In the genomic region with DNA sequence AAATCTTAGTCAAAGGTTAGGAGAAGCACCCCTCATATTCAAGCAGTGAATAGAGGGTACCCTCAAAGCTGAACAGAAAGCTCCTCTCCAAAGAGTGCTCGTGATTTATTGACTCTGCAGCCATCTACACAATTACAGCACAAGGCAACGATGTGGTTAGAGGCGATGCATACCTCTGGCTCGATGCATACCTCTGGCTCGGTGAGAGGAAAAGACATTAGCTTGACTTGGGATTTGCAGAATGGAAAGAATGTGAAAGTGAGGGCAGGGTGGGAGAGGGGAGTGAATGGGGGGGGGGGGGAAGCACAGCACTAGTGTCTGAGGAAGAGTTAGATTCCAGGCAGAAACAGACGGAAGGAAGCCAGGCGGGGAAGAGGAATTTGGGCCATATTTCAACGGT, we compare ENCODE assay signal across 14 mouse cellular contexts. TPM values are rescaled to one million over a fixed set of nuclear protein-coding genes. Genes with fewer than 3 reads are reported as not detected.
DNase-seq lines count a peak whose midpoint lies in the region; ATAC-seq and TF ChIP-seq lines count a peak whose summit lies in the region.
"Had no signal": no experiment of that assay in that cellular context is flagged by ENCODE, and none has a peak within 500 bp of the region (broad histone marks: within the 10 kb centered on the region; RNA-seq: fewer than 3 reads in every experiment).

No protein-coding gene starts in this region.

- ATAC-seq in limb, embryonic 13.5 days (ENCODE audit: low FRiP score, low read depth): peak; percentile 91
- no peak for ATAC-seq in hindbrain, embryonic 13.5 days (ENCODE audit: low FRiP score)

- H3K4me3 ChIP-seq in kidney, adult 2 months (ENCODE audit: insufficient read depth, low read depth, low read length): no peak overlapping the region
- H3K4me3 ChIP-seq in embryonic facial prominence, embryonic 10.5 days: no peak overlapping the region
- H3K4me3 ChIP-seq in limb, embryonic 13.5 days: no peak overlapping the region
- no peak overlapping the region for H3K4me3 ChIP-seq in hindbrain, embryonic 13.5 days
- H3K4me3 ChIP-seq: heart, embryonic 15.5 days had no signal

- WGBS in kidney, adult 2 months: 17% methylated on average over 8 of the region's 8 CpGs
- WGBS in embryonic facial prominence, embryonic 10.5 days: 71% methylated on average over 8 of the region's 8 CpGs
- WGBS in limb, embryonic 13.5 days: 30% methylated on average over 8 of the region's 8 CpGs
- WGBS in hindbrain, embryonic 13.5 days: 62% methylated on average over 8 of the region's 8 CpGs

- no peaks in the 10 kb centered on the region for H3K36me3 ChIP-seq in kidney, adult 2 months (ENCODE audit: control insufficient read depth, insufficient read depth, low read length)
- no peaks in the 10 kb centered on the region for H3K36me3 ChIP-seq in embryonic facial prominence, embryonic 10.5 days (replicated peaks)
- no peaks in the 10 kb centered on the region for H3K36me3 ChIP-seq in limb, embryonic 13.5 days
- H3K36me3 ChIP-seq in hindbrain, embryonic 13.5 days: no peaks in the 10 kb centered on the region
- H3K36me3 ChIP-seq: heart, embryonic 15.5 days had no signal

- no peak for DNase-seq in kidney, adult 2 months
- DNase-seq in kidney, adult 18-20 months: no peak
- DNase-seq in 3T3-L1 (ENCODE audit: low read depth, low spot score) (peak; percentile 86), liver (no peak)
- DNase-seq in embryonic facial prominence, embryonic 10.5 days (ENCODE audit: low spot score): no peak
- DNase-seq in thymus, postnatal 10 days (ENCODE audit: low spot score in 2 of 2): no peak
- DNase-seq: adrenal gland, postnatal 10 days; cerebellum, postnatal 14 days had no signal

- peak overlapping the region; percentile 24; the same call in 1 of the 2 replicates for H3K27ac ChIP-seq in kidney, adult 2 months (ENCODE audit: insufficient read depth, low read depth, low read length)
- peak overlapping the region; percentile 24; the same call in 1 of the 2 replicates for H3K27ac ChIP-seq in embryonic facial prominence, embryonic 10.5 days (replicated peaks)
- H3K27ac ChIP-seq in limb, embryonic 13.5 days: peak overlapping the region; percentile 84
- no peak overlapping the region for H3K27ac ChIP-seq in hindbrain, embryonic 13.5 days
- H3K27ac ChIP-seq: heart, embryonic 15.5 days; hindbrain, embryonic 14.5 days; liver, embryonic 14.5 days had no signal

- no peak for TF ChIP-seq POLR2A in kidney, adult 2 months (IDR thresholded peaks at IDR 0.05; ENCODE audit: low read depth, low read length)

- no peaks in the 10 kb centered on the region for H3K9me3 ChIP-seq in embryonic facial prominence, embryonic 10.5 days
- no peaks in the 10 kb centered on the region for H3K9me3 ChIP-seq in limb, embryonic 13.5 days
- H3K9me3 ChIP-seq in hindbrain, embryonic 13.5 days: no peaks in the 10 kb centered on the region
- H3K9me3 ChIP-seq: heart, embryonic 15.5 days had no signal

- H3K27me3 ChIP-seq in kidney, adult 2 months (replicated peaks; ENCODE audit: control insufficient read depth, insufficient read depth, low read length): no peaks in the 10 kb centered on the region
- no peaks in the 10 kb centered on the region for H3K27me3 ChIP-seq in embryonic facial prominence, embryonic 10.5 days (replicated peaks; ENCODE audit: low read depth, poor library complexity, severe bottlenecking)
- no peaks in the 10 kb centered on the region for H3K27me3 ChIP-seq in limb, embryonic 13.5 days
- no peaks in the 10 kb centered on the region for H3K27me3 ChIP-seq in hindbrain, embryonic 13.5 days
- H3K27me3 ChIP-seq: CH12.LX; heart, embryonic 15.5 days had no signal

- H3K4me2 ChIP-seq in limb, embryonic 13.5 days (replicated peaks): peak overlapping the region; percentile 25; the same call in 1 of the 2 replicates
- H3K4me2 ChIP-seq in hindbrain, embryonic 13.5 days: no peak overlapping the region
- H3K4me2 ChIP-seq: heart, embryonic 15.5 days; hindbrain, embryonic 14.5 days had no signal

- no peak overlapping the region for H3K9ac ChIP-seq in limb, embryonic 13.5 days
- H3K9ac ChIP-seq in hindbrain, embryonic 13.5 days: no peak overlapping the region
- H3K9ac ChIP-seq: heart, embryonic 15.5 days; hindbrain, embryonic 14.5 days; liver, embryonic 14.5 days had no signal

- peaks cover 26% of the 10 kb centered on the region; the same call in 1 of the 2 replicates for H3K4me1 ChIP-seq in kidney, adult 2 months (ENCODE audit: control insufficient read depth, insufficient read depth, low read length)
- H3K4me1 ChIP-seq in embryonic facial prominence, embryonic 10.5 days: peaks cover 19% of the 10 kb centered on the region
- H3K4me1 ChIP-seq in limb, embryonic 13.5 days: peaks cover 18% of the 10 kb centered on the region
- H3K4me1 ChIP-seq in hindbrain, embryonic 13.5 days (replicated peaks): peaks cover 7% of the 10 kb centered on the region; the same call in 1 of the 2 replicates

- no peak for TF ChIP-seq CTCF in kidney, adult 2 months (conservative IDR thresholded peaks at IDR 0.05; ENCODE audit: insufficient read depth, insufficient read length, low read depth, low read length)

RNA-seq across cellular contexts. Expression of a gene that starts 27.3 kb away (rescaled TPM):
- polyA plus RNA-seq in kidney, adult 2 months (2012; rRNA removed): 29.9 and 32.7 TPM in 2 replicates
- polyA plus RNA-seq in embryonic facial prominence, embryonic 10.5 days (2016; fragmentation: Nextera tagmentation; extraction: Ambion mirVana): 62.3 and 65.4 TPM in 2 replicates
- 88.8 and 101 TPM in 2 replicates for polyA plus RNA-seq in limb, embryonic 13.5 days (2015; fragmentation: Nextera tagmentation; extraction: Ambion mirVana)
- polyA plus RNA-seq in hindbrain, embryonic 13.5 days (2015; fragmentation: Nextera tagmentation; extraction: Ambion mirVana): 20.6 and 20.9 TPM in 2 replicates
